Mouse (Mus musculus) forebrain, embryonic 12.5 days (tissue): ENCODE measurements at regions not wholly inside any gene's neighbourhood (a gene's known extent, or its start where the extent isn't known, plus 50 kb on each side); places are given as distances from the start of the nearest gene placed in this dataset.

ENCODE experiments used
- ATAC-seq: fragments of 200-750 bp; cut with Nextera tagmentation; 2 replicates; pipeline ENCODE4 v1.8.0; 2017; ENCODE audit warnings: moderate TSS enrichment; ENCODE audit not compliant: low FRiP score
- H3K27ac ChIP-seq: fragments of 300-500 bp; sonication (generic); 2 replicates; pipeline ENCODE4 v1.5.1; 2016; ENCODE audit warnings: mild to moderate bottlenecking
- H3K27me3 ChIP-seq: fragments of 300-500 bp; sonication (generic); 2 replicates; pipeline ENCODE4 v1.6.1; 2016; ENCODE audit warnings: mild to moderate bottlenecking
- H3K36me3 ChIP-seq: fragments of 300-500 bp; sonication (generic); replicated peaks from 2 replicates; pipeline ENCODE4 v1.6.1; 2016; ENCODE audit warnings: mild to moderate bottlenecking
- H3K4me1 ChIP-seq: fragments of 300-500 bp; sonication (generic); 2 replicates; pipeline ENCODE4 v1.6.1; 2016
- H3K4me2 ChIP-seq: fragments of 300-500 bp; sonication (generic); 2 replicates; pipeline ENCODE4 v1.6.1; 2016; ENCODE audit warnings: mild to moderate bottlenecking, moderate library complexity
- H3K4me3 ChIP-seq: fragments of 300-500 bp; sonication (generic); replicated peaks from 2 replicates; pipeline ENCODE4 v1.5.1; 2016; ENCODE audit warnings: mild to moderate bottlenecking
- H3K9ac ChIP-seq: fragments of 300-500 bp; sonication (generic); 2 replicates; pipeline ENCODE4 v1.6.1; 2016; ENCODE audit warnings: mild to moderate bottlenecking
- H3K9me3 ChIP-seq: fragments of 300-500 bp; sonication (generic); 2 replicates; pipeline ENCODE4 v1.6.1; 2016
- WGBS: fragments of 180-500 bp; shearing (Covaris S2); methylation state at CpG from one replicate; pipeline ENCODE4 v1.1.7; 2016; 5-methylcytosine and 5-hydroxymethylcytosine counted together

- H3K9ac ChIP-seq: no peak overlapping the region
- H3K4me1 ChIP-seq: no peaks in the 10 kb centered on the region
- no peak for ATAC-seq
Measured at GRCm38 (mm10) chr8:88883751-88884390, 160.1 kb downstream of the Sall1 start.

DNA sequence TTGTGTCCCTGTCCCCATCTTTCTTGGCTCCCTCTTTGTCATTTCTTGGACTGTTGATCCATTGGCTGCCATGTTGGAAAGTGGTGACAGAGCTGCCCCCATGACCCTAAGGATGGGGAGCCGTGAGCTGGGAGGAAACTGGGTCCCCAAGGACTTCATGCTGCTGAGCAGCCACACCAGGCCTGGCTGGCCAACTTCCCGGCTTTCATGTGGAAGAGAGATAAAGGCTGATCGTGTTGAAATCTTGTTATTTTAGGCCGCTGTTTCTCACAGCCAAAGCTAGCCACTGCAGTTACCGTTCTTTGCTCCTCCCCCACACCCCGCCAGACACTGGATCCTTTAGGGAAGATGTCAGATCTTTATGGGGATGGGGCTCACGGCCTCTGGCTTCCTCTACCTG lies 164.1 kb downstream of the Sall1 start:
- Histone ChIP-seq H3K4me3 (no peak overlapping the region), H3K9me3 (no peaks in the 10 kb centered on the region), H3K9ac (no peak overlapping the region), H3K27ac (no peak overlapping the region), H3K27me3 (no peaks in the 10 kb centered on the region), H3K4me1 (no peaks in the 10 kb centered on the region), H3K36me3 (no peaks in the 10 kb centered on the region), H3K4me2 (no peak overlapping the region)
- no peak for ATAC-seq
- 90% methylated on average over 7 of the region's 7 CpGs for WGBS

More at GRCm38 (mm10) chr8:88883751-88884390, 160.1 kb downstream of the Sall1 start:
- no peaks in the 10 kb centered on the region for H3K27me3 ChIP-seq
- no peak overlapping the region for H3K4me3 ChIP-seq
- H3K4me2 ChIP-seq: no peak overlapping the region
- WGBS: 88% methylated on average over 15 of the region's 15 CpGs
- no peak overlapping the region for H3K27ac ChIP-seq
- no peaks in the 10 kb centered on the region for H3K36me3 ChIP-seq
- no peaks in the 10 kb centered on the region for H3K9me3 ChIP-seq

GRCm38 (mm10) chr8:88877921-88878320 lies 166.0 kb downstream of the Sall1 start:
- no peaks in the 10 kb centered on the region for H3K9me3 ChIP-seq
- ATAC-seq: no peak
- H3K4me3 ChIP-seq: no peak overlapping the region
- H3K27ac ChIP-seq: no peak overlapping the region
- 65% methylated on average over 10 of the region's 10 CpGs for WGBS
- H3K27me3 ChIP-seq: no peaks in the 10 kb centered on the region
- no peak overlapping the region for H3K4me2 ChIP-seq
- H3K9ac ChIP-seq: no peak overlapping the region
- H3K36me3 ChIP-seq: no peaks in the 10 kb centered on the region
- no peaks in the 10 kb centered on the region for H3K4me1 ChIP-seq

DNA sequence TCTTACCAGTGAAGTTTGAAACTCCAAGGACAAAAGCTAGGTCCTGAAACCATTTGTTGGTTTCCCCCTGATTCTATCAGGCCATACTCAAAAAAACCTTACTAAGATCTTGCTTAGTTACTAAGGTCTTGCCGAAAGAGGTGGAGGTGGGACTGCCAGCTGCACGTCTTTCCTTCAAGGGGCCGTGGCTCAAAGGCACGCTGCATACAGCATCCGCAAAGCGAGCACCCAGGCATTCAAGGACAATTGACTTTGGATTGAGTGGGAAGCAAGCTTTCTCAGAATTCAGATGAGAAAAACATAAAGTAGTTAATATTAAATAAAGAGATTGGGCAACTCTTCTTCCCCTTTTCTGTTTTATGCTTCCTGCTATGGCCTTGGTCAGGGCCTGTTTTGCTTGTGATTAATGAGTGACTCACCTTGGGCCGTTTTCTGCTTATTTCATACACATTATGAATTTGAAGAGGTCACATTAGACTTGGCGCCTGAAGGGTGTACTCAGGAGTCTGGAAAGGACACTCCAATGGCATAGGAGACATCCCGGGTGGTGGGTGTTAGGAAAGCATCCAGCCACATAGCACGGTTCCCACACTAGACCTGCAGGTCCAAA lies 166.1 kb downstream of the Cyld start:
- Histone ChIP-seq H3K4me1 (no peaks in the 10 kb centered on the region), H3K4me2 (no peak overlapping the region), H3K27ac (no peak overlapping the region), H3K9ac (no peak overlapping the region), H3K9me3 (no peaks in the 10 kb centered on the region), H3K4me3 (no peak overlapping the region), H3K27me3 (no peaks in the 10 kb centered on the region), H3K36me3 (no peaks in the 10 kb centered on the region)
- 93% methylated on average over 10 of the region's 10 CpGs for WGBS
- no peak for ATAC-seq

DNA sequence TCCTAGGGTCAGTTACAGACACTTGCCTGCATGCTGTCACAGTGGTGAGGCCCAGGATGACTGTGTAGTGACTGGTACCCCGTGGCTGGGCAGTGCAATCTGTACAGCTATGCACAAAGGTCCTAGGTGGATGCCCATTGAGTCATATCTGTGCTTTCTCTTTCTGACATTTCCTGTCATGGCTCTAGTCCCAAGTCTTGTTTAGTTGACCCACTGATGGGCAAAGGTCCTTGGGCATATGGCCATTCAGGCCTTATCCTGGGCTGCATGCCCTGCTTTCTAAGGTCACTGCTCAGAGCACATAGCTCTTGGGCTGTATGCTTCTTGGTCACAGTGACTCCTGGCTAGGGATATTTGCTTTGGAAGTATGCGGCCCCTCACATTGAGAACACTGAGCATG lies 160.4 kb downstream of the Cyld start:
- Histone ChIP-seq H3K4me3 (no peak overlapping the region), H3K9ac (no peak overlapping the region), H3K4me1 (no peaks in the 10 kb centered on the region; the same call in 1 of the 2 replicates), H3K27me3 (no peaks in the 10 kb centered on the region), H3K4me2 (no peak overlapping the region), H3K27ac (no peak overlapping the region), H3K9me3 (no peaks in the 10 kb centered on the region), H3K36me3 (no peaks in the 10 kb centered on the region)
- ATAC-seq: no peak
- WGBS: 91% methylated on average over 2 of the region's 2 CpGs

GRCm38 (mm10) chr8:88853200-88853599 lies 156.4 kb downstream of the Cyld start:
- H3K9ac ChIP-seq: no peak overlapping the region

DNA sequence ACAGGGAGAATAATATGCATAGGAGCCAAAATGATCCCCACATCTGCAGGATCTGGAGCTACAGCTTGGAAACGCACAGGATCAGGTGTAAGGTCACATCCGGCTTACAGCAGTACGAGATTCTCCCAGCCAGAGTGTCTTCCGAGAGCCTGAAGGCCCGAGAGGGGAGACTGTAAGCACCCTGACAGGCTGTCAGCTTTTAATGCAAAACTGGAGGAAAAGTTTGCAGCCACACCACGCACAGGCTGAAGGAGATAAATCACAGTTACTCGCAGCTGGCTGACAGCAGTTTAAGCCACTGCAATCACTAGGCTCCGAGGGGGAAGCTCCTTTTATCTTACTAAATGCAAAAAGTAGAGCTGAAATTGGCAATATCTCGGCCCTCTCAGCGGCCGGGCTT lies 149.1 kb downstream of the Cyld start:
- Histone ChIP-seq H3K4me3 (no peak overlapping the region), H3K4me2 (no peak overlapping the region), H3K27me3 (no peaks in the 10 kb centered on the region), H3K27ac (no peak overlapping the region), H3K36me3 (no peaks in the 10 kb centered on the region), H3K9me3 (no peaks in the 10 kb centered on the region), H3K4me1 (peaks cover 2% of the 10 kb centered on the region; the same call in 1 of the 2 replicates), H3K9ac (no peak overlapping the region)
- 72% methylated on average over 11 of the region's 11 CpGs for WGBS
- ATAC-seq: no peak

More at GRCm38 (mm10) chr8:88853200-88853599, 156.4 kb downstream of the Cyld start:
- H3K4me3 ChIP-seq: no peak overlapping the region
- H3K9me3 ChIP-seq: no peaks in the 10 kb centered on the region
- H3K27me3 ChIP-seq: no peaks in the 10 kb centered on the region
- H3K4me1 ChIP-seq: no peaks in the 10 kb centered on the region; the same call in 1 of the 2 replicates
- no peak overlapping the region for H3K27ac ChIP-seq
- ATAC-seq: no peak
- 72% methylated on average over 8 of the region's 8 CpGs for WGBS
- no peak overlapping the region for H3K4me2 ChIP-seq
- H3K36me3 ChIP-seq: no peaks in the 10 kb centered on the region

DNA sequence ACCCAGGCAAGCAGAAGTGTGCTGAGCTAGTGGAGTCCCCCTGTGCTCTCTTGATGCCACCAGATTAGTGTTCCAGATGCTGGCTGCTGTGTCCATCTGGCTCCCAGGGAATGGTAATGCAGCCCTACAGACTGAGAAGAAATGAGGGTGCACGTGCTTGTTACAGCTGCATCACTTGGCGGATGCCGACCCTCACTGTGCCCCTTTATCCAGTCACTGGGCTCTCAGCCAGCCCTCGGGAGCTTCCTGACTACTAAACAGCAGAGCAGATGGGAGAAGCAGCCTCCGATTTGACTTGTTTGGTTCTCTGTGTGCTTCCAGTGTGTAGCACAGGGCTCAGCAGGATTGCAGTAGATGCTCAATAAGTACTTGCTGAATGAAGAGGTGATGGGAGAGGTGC lies 147.5 kb downstream of the Cyld start:
- H3K9ac ChIP-seq: no peak overlapping the region
- ATAC-seq: 0 out of 2 replicates have a peak, but pooled peaks have one; percentile 41
- no peak overlapping the region for H3K4me3 ChIP-seq
- H3K27ac ChIP-seq: no peak overlapping the region
- H3K27me3 ChIP-seq: no peaks in the 10 kb centered on the region
- no peak overlapping the region for H3K4me2 ChIP-seq
- H3K36me3 ChIP-seq: no peaks in the 10 kb centered on the region
- no peaks in the 10 kb centered on the region for H3K9me3 ChIP-seq
- peaks cover 2% of the 10 kb centered on the region; the same call in 1 of the 2 replicates for H3K4me1 ChIP-seq
- WGBS: 53% methylated on average over 5 of the region's 5 CpGs

DNA sequence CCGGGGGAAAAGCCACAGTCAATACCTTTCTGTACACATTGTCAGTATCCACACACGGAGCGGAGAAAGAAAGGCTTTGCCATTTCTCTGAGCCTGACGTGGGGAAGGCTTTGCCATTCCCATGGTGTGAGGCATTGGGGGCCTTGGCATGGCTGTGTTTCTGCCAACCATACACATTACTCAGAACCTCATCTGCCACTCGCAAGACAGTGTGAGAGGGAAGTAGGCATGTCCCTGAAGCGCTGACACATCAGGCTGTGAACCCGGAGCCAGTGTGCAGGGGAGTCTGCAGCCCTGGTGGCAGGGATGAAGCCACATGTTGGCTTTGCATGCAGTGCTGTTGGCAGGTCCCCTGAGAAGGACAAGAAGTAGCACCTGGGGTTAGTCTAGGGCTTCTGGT lies 145.6 kb downstream of the Cyld start:
- 78% methylated on average over 7 of the region's 7 CpGs for WGBS
- H3K27me3 ChIP-seq: no peaks in the 10 kb centered on the region

DNA sequence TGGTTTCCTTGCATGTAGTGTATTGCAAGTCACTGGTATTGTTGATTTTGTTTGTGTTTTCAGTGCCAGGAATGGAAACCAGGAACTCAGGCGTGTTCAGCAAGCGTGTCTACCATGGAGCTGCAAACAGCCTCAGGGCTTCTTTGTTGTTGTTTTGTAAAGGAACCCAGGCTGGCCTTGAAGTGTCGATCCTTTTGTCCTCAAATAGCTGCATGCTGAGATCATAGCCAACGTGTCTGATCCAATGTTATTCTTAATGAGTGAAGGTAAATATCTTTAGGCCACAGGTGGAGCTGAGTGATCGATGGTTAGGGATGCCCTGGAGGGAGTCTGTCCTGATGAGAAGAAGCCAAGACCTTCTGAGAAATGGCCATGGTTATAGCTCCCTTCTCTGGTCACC lies 143.3 kb downstream of the Cyld start:
- Histone ChIP-seq H3K4me1 (no peaks in the 10 kb centered on the region; the same call in 1 of the 2 replicates), H3K9me3 (no peaks in the 10 kb centered on the region), H3K4me3 (no peak overlapping the region), H3K27ac (no peak overlapping the region), H3K4me2 (no peak overlapping the region), H3K36me3 (no peaks in the 10 kb centered on the region), H3K27me3 (no peaks in the 10 kb centered on the region), H3K9ac (no peak overlapping the region)
- no peak for ATAC-seq
- 56% methylated on average over 5 of the region's 5 CpGs for WGBS

More for the DNA sequence above, 145.6 kb downstream of the Cyld start:
- H3K4me2 ChIP-seq: no peak overlapping the region
- peaks cover 2% of the 10 kb centered on the region; the same call in 1 of the 2 replicates for H3K4me1 ChIP-seq
- H3K9ac ChIP-seq: no peak overlapping the region
- ATAC-seq: no peak
- no peak overlapping the region for H3K4me3 ChIP-seq
- H3K27ac ChIP-seq: no peak overlapping the region
- no peaks in the 10 kb centered on the region for H3K36me3 ChIP-seq
- H3K9me3 ChIP-seq: no peaks in the 10 kb centered on the region

GRCm38 (mm10) chr8:88835756-88836291 lies 139.0 kb downstream of the Cyld start:
- no peak for ATAC-seq
- no peaks in the 10 kb centered on the region for H3K9me3 ChIP-seq
- no peaks in the 10 kb centered on the region for H3K36me3 ChIP-seq
- no peak overlapping the region for H3K27ac ChIP-seq
- H3K4me3 ChIP-seq: no peak overlapping the region
- H3K4me1 ChIP-seq: no peaks in the 10 kb centered on the region
- no peak overlapping the region for H3K4me2 ChIP-seq
- H3K9ac ChIP-seq: no peak overlapping the region
- WGBS: 68% methylated on average over 12 of the region's 12 CpGs
- no peaks in the 10 kb centered on the region for H3K27me3 ChIP-seq

GRCm38 (mm10) chr8:88825816-88826215 lies 129.0 kb downstream of the Cyld start:
- H3K36me3 ChIP-seq: no peaks in the 10 kb centered on the region
- no peaks in the 10 kb centered on the region for H3K4me1 ChIP-seq
- H3K9ac ChIP-seq: no peak overlapping the region
- no peak overlapping the region for H3K4me2 ChIP-seq
- no peak overlapping the region for H3K27ac ChIP-seq
- no peak overlapping the region for H3K4me3 ChIP-seq
- WGBS: 71% methylated on average over 5 of the region's 5 CpGs
- no peaks in the 10 kb centered on the region; the same call in 1 of the 2 replicates for H3K27me3 ChIP-seq
- H3K9me3 ChIP-seq: no peaks in the 10 kb centered on the region
- ATAC-seq: no peak

DNA sequence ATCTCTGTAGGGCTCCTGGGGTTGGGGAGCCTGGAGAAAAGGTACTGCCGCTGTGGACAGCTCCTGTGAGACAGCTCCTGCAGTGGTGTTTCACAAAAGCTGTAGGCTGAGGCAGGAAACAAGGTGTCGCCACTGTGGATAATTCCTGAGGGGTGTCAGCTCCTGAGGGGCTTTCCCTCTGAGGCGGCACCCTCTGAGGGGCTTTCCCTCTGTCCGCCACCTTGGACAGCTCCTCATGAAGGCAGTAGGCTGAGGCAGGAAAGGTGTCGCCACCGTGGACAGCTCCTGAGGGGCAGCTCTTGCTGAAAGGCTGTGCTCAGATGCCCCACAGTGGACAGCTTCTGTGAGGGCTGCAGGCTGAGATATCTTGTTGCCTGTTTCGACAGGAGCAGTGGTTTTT lies 127.1 kb downstream of the Cyld start:
- Histone ChIP-seq H3K4me2 (no peak overlapping the region), H3K4me3 (no peak overlapping the region), H3K27me3 (no peaks in the 10 kb centered on the region; the same call in 1 of the 2 replicates), H3K4me1 (no peaks in the 10 kb centered on the region), H3K36me3 (no peaks in the 10 kb centered on the region), H3K9ac (no peak overlapping the region), H3K9me3 (no peaks in the 10 kb centered on the region), H3K27ac (no peak overlapping the region)
- 90% methylated on average over 7 of the region's 7 CpGs for WGBS
- ATAC-seq: no peak
